Mouse (Mus musculus): ENCODE results near the gene Fyn. TPM values are rescaled to one million over a fixed set of nuclear protein-coding genes. Genes with fewer than 3 reads are reported as not detected.

The Fyn gene
- total and polyA plus RNA-seq, 3 experiments, result 14.9 to 42.4 (median 19.9) TPM

DNA sequence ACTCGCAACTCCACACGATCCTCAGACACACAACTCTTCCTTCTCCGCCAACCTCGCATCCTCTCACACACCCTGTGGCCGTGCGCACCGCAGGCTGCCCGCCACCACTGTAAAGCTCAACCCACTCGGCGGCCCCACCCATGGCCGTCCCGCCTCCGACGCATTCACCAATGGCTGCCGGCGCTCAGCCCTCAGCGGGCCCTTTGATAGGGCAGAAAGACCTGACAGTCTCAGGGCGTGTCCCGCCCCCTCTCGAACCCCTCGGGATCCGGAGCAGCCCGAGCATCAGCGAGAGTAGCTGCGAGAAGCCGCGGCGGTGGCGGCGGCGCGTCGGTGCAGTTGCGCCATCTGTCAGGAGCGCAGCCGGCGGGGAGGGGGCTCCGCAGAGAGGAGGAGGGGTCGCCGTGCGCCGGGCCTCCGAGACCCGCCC lies 862 bp downstream of the Fyn start (continued):
- TF ChIP-seq HCFC1 (IDR thresholded peaks at IDR 0.05; ENCODE audit: low read depth, low read length) (no peak), TBP (conservative IDR thresholded peaks at IDR 0.05; ENCODE audit: low read depth, low read length) (no peak), JUND (conservative IDR thresholded peaks at IDR 0.05; ENCODE audit: low read depth, low read length) (no peak), E2F4 (IDR thresholded peaks at IDR 0.05; ENCODE audit: insufficient replicate concordance, low read depth, low read length) (no peak)

DNA sequence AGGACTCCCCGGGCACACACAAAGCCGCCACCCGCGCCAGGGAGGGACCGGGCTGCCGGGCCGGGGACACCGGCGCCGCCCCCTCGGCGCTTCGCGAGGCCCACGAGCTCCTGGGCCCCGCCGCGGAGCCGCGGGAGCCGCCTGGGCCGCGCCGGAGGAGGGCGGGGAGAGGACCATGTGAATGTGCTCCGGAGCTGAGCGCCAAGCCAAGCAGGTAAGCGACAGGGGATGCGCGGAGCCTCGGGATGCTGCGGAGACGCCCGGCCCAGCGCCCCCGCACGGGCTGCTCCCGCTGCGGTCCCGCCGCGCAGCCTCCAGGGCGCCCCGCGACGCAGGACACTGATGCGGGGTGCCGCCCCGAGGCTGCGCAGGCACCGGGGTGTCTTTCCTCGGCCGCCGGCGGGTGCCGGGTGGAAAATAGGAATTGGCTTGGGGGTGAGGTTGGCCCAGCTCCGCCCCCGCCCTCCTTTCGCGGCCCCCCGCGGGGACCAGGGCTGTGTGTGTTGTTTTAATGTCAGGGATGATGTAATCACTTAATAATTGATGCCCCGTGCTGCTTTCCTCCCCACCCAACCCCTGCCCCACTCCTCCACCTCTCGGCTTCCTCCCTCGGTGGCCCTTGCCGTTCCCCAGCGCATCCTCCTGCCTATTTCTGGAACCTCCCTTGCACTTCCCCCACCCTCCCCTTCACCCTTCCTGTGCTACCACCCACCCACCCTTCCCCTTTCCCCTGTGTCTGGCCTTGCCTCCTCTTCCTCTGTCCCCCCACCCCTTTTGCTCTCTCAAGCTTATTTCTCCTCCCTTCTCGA lies 1.5 kb downstream of the Fyn start:
- Histone ChIP-seq H3K27me3 (replicated peaks) (no peaks in the 10 kb centered on the region), H3K4me3 (replicated peaks in 1 of 3; ENCODE audit: low read depth in 2 of 3, low read length in 2 of 3, poor library complexity in 1 of 3) (peak overlapping the region; percentile 57 to 90 (median 80)), H3K4me1 (ENCODE audit: control insufficient read depth in 1 of 2, insufficient read depth in 2 of 2) (peaks cover 0 to 35% of the 10 kb centered on the region in 2 experiments; a peak in 2 of 4 replicates), H3K4me2 (ENCODE audit: insufficient read depth, low read depth, poor library complexity, severe bottlenecking) (peak overlapping the region; percentile 80), H3K27ac (ENCODE audit: insufficient read depth, low read depth) (no peak overlapping the region), H3K79me2 (replicated peaks; ENCODE audit: control insufficient read depth, extremely low read depth, insufficient read depth, poor library complexity, severe bottlenecking) (no peaks in the 10 kb centered on the region), H3K9ac (ENCODE audit: insufficient read depth, low read depth) (peak overlapping the region; percentile 62), H3K9me3 (replicated peaks; ENCODE audit: low read length) (no peaks in the 10 kb centered on the region), H3K36me3 (replicated peaks in 1 of 2; ENCODE audit: control insufficient read depth in 1 of 2, insufficient read depth in 1 of 2, low read length in 1 of 2) (peaks cover 0 to 21% of the 10 kb centered on the region in 2 experiments)
- TF ChIP-seq RCOR1 (conservative IDR thresholded peaks at IDR 0.05; ENCODE audit: low read depth, low read length) (no peak), UBTF (IDR thresholded peaks at IDR 0.05; ENCODE audit: low read depth, low read length) (peak; percentile 36; the same call in 1 of the 2 replicates), E2F4 (IDR thresholded peaks at IDR 0.05; ENCODE audit: insufficient replicate concordance, low read depth, low read length) (no peak), NRF1 (IDR thresholded peaks at IDR 0.05; ENCODE audit: low read depth, low read length) (peak; percentile 47), EP300 (IDR thresholded peaks at IDR 0.05; ENCODE audit: low read length) (no peak), USF1 (IDR thresholded peaks at IDR 0.05; ENCODE audit: low read depth, low read length) (no peak)
- dilution Hi-C loops (cut with MboI; ENCODE audit: extremely low pct_ligation_motif_present, extremely low pct_unique_long_range_greater_than_20kb, low sequenced_read_pairs), result no loop called here
- peak; percentile 18 for DNase-seq (ENCODE audit: extremely low read depth)
- in situ Hi-C loops (cut with MboI; ENCODE audit: low pct_ligation_motif_present, low pct_unique_long_range_greater_than_20kb, low sequenced_read_pairs), result no loop called here

DNA sequence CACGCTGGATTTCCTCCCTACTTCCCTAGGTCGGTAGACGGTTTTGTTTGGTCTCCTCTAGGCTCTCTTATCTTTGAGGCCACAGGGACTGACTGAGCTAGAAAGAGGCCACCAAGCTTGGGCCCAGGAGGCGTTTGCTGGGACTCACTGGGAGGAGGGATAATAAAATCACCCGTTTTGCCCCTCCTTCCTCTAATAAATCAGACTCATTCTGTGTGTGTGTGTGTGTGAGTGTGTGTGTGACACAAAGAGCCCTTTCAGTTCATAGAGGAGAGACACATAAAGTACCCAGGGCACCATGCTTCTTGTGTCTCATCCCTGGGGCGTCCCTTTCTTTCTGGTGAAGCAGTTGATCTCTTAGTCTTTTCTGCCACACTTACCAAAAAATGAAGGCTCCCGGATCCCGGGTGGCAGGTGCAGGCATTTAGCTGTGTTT lies 2.1 kb downstream of the Fyn start:
- no peaks in the 10 kb centered on the region for H3K79me2 ChIP-seq (replicated peaks; ENCODE audit: control insufficient read depth, extremely low read depth, insufficient read depth, poor library complexity, severe bottlenecking)
- H3K27ac ChIP-seq (ENCODE audit: insufficient read depth, low read depth), result no peak overlapping the region
- no peaks in the 10 kb centered on the region for H3K27me3 ChIP-seq (replicated peaks)
- peaks cover 0 to 35% of the 10 kb centered on the region in 2 experiments; a peak in 2 of 4 replicates for H3K4me1 ChIP-seq (ENCODE audit: control insufficient read depth in 1 of 2, insufficient read depth in 2 of 2)
- DNase-seq (ENCODE audit: extremely low read depth), result no peak
- peak overlapping the region; percentile 57 to 90 (median 80) for H3K4me3 ChIP-seq (replicated peaks in 1 of 3; ENCODE audit: low read depth in 2 of 3, low read length in 2 of 3, poor library complexity in 1 of 3)
- in situ Hi-C loops (cut with MboI; ENCODE audit: low pct_ligation_motif_present, low pct_unique_long_range_greater_than_20kb, low sequenced_read_pairs) (no loop called here), dilution Hi-C loops (cut with MboI; ENCODE audit: extremely low pct_ligation_motif_present, extremely low pct_unique_long_range_greater_than_20kb, low sequenced_read_pairs) (no loop called here)
- H3K9me3 ChIP-seq (replicated peaks; ENCODE audit: low read length), result no peaks in the 10 kb centered on the region
- 0 out of 2 replicates have a peak overlapping the region, but pooled peaks have one; percentile 62 for H3K9ac ChIP-seq (ENCODE audit: insufficient read depth, low read depth)
- peaks cover 0 to 21% of the 10 kb centered on the region in 2 experiments for H3K36me3 ChIP-seq (replicated peaks in 1 of 2; ENCODE audit: control insufficient read depth in 1 of 2, insufficient read depth in 1 of 2, low read length in 1 of 2)
- peak overlapping the region; percentile 80 for H3K4me2 ChIP-seq (ENCODE audit: insufficient read depth, low read depth, poor library complexity, severe bottlenecking)
- no peak for TF ChIP-seq USF2 (conservative IDR thresholded peaks at IDR 0.05; ENCODE audit: low read depth, low read length)
- TF ChIP-seq ETS1 (conservative IDR thresholded peaks at IDR 0.05; ENCODE audit: low read depth, low read length), result no peak
